Mouse (Mus musculus) limb, embryonic 15.5 days (tissue): Measurements from ENCODE around the gene Pak4. TPM values are rescaled to one million over a fixed set of nuclear protein-coding genes. Genes with fewer than 3 reads are reported as not detected.
"Not testable (repeated sequence)": the region's sequence is repeated elsewhere in the genome, so short reads cannot be mapped to it uniquely, and the experiment has no call there.

Experiments
- ATAC-seq: fragments of 200-750 bp; cut with Nextera tagmentation; 2 replicates; pipeline ENCODE4 v1.8.0; 2017; ENCODE audit warnings: low read depth, moderate TSS enrichment; ENCODE audit not compliant: insufficient number of reproducible peaks, low FRiP score, low TSS enrichment
- H3K27ac ChIP-seq: fragments of 300-500 bp; sonication (generic); 2 replicates; pipeline ENCODE4 v1.5.1; 2015; ENCODE audit warnings: moderate library complexity, mild to moderate bottlenecking, inconsistent platforms
- H3K27me3 ChIP-seq: fragments of 300-500 bp; sonication (generic); 2 replicates; pipeline ENCODE4 v1.6.1; 2015; ENCODE audit warnings: inconsistent platforms
- H3K36me3 ChIP-seq: fragments of 300-500 bp; sonication (generic); 2 replicates; pipeline ENCODE4 v1.6.1; 2015; ENCODE audit warnings: inconsistent platforms
- H3K4me1 ChIP-seq: fragments of 300-500 bp; sonication (generic); 2 replicates; pipeline ENCODE4 v1.6.1; 2015; ENCODE audit warnings: inconsistent platforms
- H3K4me2 ChIP-seq: fragments of 300-500 bp; sonication (generic); 2 replicates; pipeline ENCODE4 v1.6.1; 2015; ENCODE audit warnings: mild to moderate bottlenecking, inconsistent platforms
- H3K4me3 ChIP-seq: fragments of 300-500 bp; sonication (generic); 2 replicates; pipeline ENCODE4 v1.5.1; 2015; ENCODE audit warnings: mild to moderate bottlenecking, inconsistent platforms
- H3K9ac ChIP-seq: fragments of 300-500 bp; sonication (generic); 2 replicates; pipeline ENCODE4 v1.6.1; 2015; ENCODE audit warnings: inconsistent platforms
- H3K9me3 ChIP-seq: fragments of 300-500 bp; sonication (generic); 2 replicates; pipeline ENCODE4 v1.6.1; 2016; ENCODE audit warnings: inconsistent platforms
- WGBS: fragments of 180-500 bp; shearing (Covaris S2); methylation state at CpG from one replicate; pipeline ENCODE4 v1.1.7; 2015; 5-methylcytosine and 5-hydroxymethylcytosine counted together
- polyA plus RNA-seq: library from polyadenylated mRNA; unstranded; fragments of >200 nt; fragmentation: Nextera tagmentation; extraction: Ambion mirVana; gene quantifications from 2 replicates; pipeline ENCODE4 v1.2.1, GENCODE M21; 2015

Gene Pak4
- polyA plus RNA-seq, 1 experiment from 2014 or later: 34.9 TPM

GRCm38 (mm10) chr7:28555939-28556535, 41.9 kb downstream of the Pak4 start:
- no peaks in the 10 kb centered on the region for H3K27me3 ChIP-seq
- peaks cover 24% of the 10 kb centered on the region for H3K4me1 ChIP-seq
- no peak for ATAC-seq
- H3K27ac ChIP-seq: no peak overlapping the region
- H3K4me2 ChIP-seq: no peak overlapping the region
- H3K36me3 ChIP-seq: peaks cover 26% of the 10 kb centered on the region
- H3K9me3 ChIP-seq: no peaks in the 10 kb centered on the region
- no peak overlapping the region for H3K4me3 ChIP-seq
- 15% methylated on average over 5 of the region's 5 CpGs for WGBS
- H3K9ac ChIP-seq: no peak overlapping the region

GRCm38 (mm10) chr7:28553076-28553475, 44.9 kb downstream of the Pak4 start:
- no peak for ATAC-seq
- Histone ChIP-seq H3K4me1 (peaks cover 11% of the 10 kb centered on the region; the same call in 1 of the 2 replicates), H3K4me2 (no peak overlapping the region), H3K27ac (no peak overlapping the region), H3K27me3 (peaks cover 3% of the 10 kb centered on the region), H3K9me3 (no peaks in the 10 kb centered on the region), H3K9ac (no peak overlapping the region), H3K4me3 (no peak overlapping the region), H3K36me3 (no peaks in the 10 kb centered on the region)
- WGBS: 81% methylated on average over 6 of the region's 6 CpGs

- H3K4me1 ChIP-seq: peaks cover 25% of the 10 kb centered on the region
- no peak for ATAC-seq
- no peak overlapping the region for H3K27ac ChIP-seq
- no peak overlapping the region for H3K4me3 ChIP-seq
- H3K4me2 ChIP-seq: no peak overlapping the region
- H3K9me3 ChIP-seq: no peaks in the 10 kb centered on the region
- no peaks in the 10 kb centered on the region for H3K36me3 ChIP-seq
- H3K9ac ChIP-seq: no peak overlapping the region
- H3K27me3 ChIP-seq: peaks cover 46% of the 10 kb centered on the region
- WGBS: 64% methylated on average over 7 of the region's 7 CpGs
Measured at GRCm38 (mm10) chr7:28547628-28548027, 50.4 kb downstream of the Pak4 start.

- Histone ChIP-seq H3K36me3 (no peaks in the 10 kb centered on the region), H3K9ac (no peak within 1 kb of the TSS), H3K4me1 (peaks cover 25% of the 10 kb centered on the region), H3K9me3 (no peaks in the 10 kb centered on the region), H3K27me3 (peaks cover 46% of the 10 kb centered on the region), H3K4me3 (peak within 1 kb of the TSS; percentile 19), H3K27ac (no peak within 1 kb of the TSS), H3K4me2 (peak within 1 kb of the TSS; percentile 36)
- 4% methylated on average over 5 of the region's 5 CpGs for WGBS
- ATAC-seq: no peak
Measured at GRCm38 (mm10) chr7:28547154-28547553, 50.8 kb downstream of the Pak4 start, which contains the start of gene Nccrp1. TSS of gene Nccrp1 (minus strand) at chr7:28547254.

DNA sequence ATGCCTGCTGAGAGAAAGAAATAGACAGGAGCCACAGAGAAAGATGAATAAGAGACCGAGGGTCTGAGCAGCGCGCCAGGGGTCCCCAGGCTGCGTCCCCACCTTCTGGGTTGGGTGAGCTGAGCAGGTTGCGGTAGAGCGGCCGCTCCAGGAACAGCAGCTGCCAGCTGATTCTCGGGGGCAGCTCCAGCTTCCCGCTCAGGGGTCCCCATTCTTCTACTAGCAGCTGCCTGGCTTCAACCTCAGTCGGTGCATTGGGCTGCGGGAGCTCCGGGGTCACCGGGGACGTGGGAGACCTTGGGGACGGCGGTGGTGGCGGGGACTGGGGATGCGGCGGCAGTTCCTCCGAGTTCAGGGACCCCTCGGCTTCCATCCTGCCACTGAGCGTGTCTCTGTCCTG, 51.3 kb downstream of the Pak4 start:
- Histone ChIP-seq H3K4me2 (peak overlapping the region; percentile 36), H3K9ac (no peak overlapping the region), H3K4me1 (peaks cover 25% of the 10 kb centered on the region), H3K27me3 (peaks cover 46% of the 10 kb centered on the region), H3K27ac (no peak overlapping the region), H3K36me3 (no peaks in the 10 kb centered on the region), H3K9me3 (no peaks in the 10 kb centered on the region), H3K4me3 (peak overlapping the region; percentile 19)
- no peak for ATAC-seq
- WGBS: 2% methylated on average over 22 of the region's 22 CpGs

DNA sequence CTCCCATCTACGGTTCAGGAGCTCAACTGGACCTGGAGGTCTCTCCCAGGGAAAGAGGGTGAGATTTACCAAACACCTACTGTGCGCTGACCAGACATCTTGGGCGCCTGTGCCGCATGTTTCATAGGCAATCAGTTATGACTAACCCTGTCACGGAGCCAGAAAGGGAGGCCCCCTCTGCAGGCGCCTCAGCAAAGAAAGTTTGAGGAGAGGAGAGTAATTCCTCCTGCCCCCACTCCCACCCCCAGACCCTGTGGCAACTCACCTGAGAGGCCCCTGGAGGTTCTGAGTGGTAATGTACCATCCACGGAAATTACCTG, 52.1 kb downstream of the Pak4 start:
- Histone ChIP-seq H3K4me2 (no peak overlapping the region), H3K27ac (no peak overlapping the region), H3K4me3 (no peak overlapping the region), H3K27me3 (peaks cover 46% of the 10 kb centered on the region), H3K9me3 (no peaks in the 10 kb centered on the region), H3K36me3 (no peaks in the 10 kb centered on the region), H3K4me1 (peaks cover 25% of the 10 kb centered on the region), H3K9ac (no peak overlapping the region)
- 38% methylated on average over 7 of the region's 7 CpGs for WGBS
- no peak for ATAC-seq

- no peak overlapping the region for H3K4me3 ChIP-seq
- WGBS: 33% methylated on average over 14 of the region's 14 CpGs
- H3K9me3 ChIP-seq: no peaks in the 10 kb centered on the region
- H3K9ac ChIP-seq: no peak overlapping the region
- peaks cover 25% of the 10 kb centered on the region for H3K4me1 ChIP-seq
- no peak for ATAC-seq
- H3K27ac ChIP-seq: no peak overlapping the region
- peaks cover 46% of the 10 kb centered on the region for H3K27me3 ChIP-seq
- no peak overlapping the region for H3K4me2 ChIP-seq
- no peaks in the 10 kb centered on the region for H3K36me3 ChIP-seq
Measured at GRCm38 (mm10) chr7:28545048-28545890, 52.7 kb downstream of the Pak4 start.

DNA sequence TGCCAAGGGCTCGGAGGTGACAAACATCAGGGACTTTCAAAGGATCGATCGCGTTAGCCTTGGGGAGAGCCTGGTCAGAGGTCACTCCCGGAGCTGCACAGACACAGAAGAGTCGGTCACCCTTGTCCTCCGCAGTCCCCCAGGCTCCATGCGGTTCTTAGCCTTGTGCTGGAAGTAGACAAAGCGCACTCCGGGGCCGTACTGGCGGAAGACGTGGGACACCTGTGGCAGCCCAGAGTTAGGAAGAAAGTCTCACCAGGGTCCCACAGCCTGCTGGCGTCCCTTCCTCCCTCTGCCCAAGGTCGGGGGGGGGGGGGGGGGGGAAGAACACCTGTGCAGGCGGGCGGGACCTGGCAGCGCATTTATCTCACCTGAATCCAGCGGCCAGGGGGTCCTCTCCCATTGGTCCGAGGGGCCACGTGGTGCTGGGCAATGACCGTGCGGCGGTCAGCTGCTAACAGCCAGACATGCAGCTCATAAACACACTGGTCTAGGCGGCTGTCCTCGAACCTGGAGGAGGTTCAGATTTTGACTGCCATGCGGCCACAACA, 53.9 kb downstream of the Pak4 start:
- Histone ChIP-seq H3K9me3 (no peaks in the 10 kb centered on the region), H3K4me2 (no peak overlapping the region), H3K36me3 (no peaks in the 10 kb centered on the region), H3K27me3 (peaks cover 46% of the 10 kb centered on the region), H3K4me1 (peaks cover 25% of the 10 kb centered on the region), H3K27ac (no peak overlapping the region), H3K9ac (no peak overlapping the region), H3K4me3 (no peak overlapping the region)
- WGBS: 5% methylated on average over 26 of the region's 27 CpGs
- no peak for ATAC-seq

- Histone ChIP-seq H3K27ac (no peak within 1 kb of the TSS), H3K4me3 (no peak within 1 kb of the TSS), H3K4me2 (no peak within 1 kb of the TSS), H3K4me1 (peaks cover 7% of the 10 kb centered on the region; the same call in 1 of the 2 replicates), H3K9me3 (no peaks in the 10 kb centered on the region), H3K27me3 (peaks cover 18% of the 10 kb centered on the region), H3K9ac (no peak within 1 kb of the TSS), H3K36me3 (no peaks in the 10 kb centered on the region)
- 63% methylated on average over 4 of the region's 4 CpGs for WGBS
- ATAC-seq: no peak
Measured at GRCm38 (mm10) chr7:28540526-28540925, 57.5 kb downstream of the Pak4 start, which contains the start of gene Sycn. TSS of gene Sycn (plus strand) at chr7:28540885.

DNA sequence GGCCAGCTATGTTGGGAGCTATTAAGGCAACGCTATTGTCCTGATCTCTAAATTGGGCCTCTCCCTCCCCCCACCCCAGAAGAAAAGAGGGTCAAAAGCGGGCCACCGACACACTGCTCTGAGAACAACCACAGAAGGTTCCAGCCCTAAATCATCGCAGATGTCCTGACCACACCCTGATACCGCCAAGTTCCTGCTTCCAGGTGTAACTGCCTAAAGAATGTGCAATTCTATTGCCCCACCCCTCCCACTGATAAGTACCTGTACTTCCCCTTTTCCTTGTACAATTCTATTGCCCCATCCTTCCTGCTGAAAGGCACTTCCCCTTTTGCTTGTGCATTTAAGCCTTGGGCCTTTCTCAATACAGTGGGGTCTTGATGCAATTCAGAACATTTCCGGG, 59.1 kb downstream of the Pak4 start:
- not testable (repeated sequence) for H3K27ac ChIP-seq, H3K36me3 ChIP-seq, H3K4me2 ChIP-seq, H3K9ac ChIP-seq, ATAC-seq, H3K27me3 ChIP-seq, H3K4me3 ChIP-seq, H3K9me3 ChIP-seq, H3K4me1 ChIP-seq
- WGBS: 87% methylated on average over 6 of the region's 6 CpGs

GRCm38 (mm10) chr7:28532005-28532404, 66.0 kb downstream of the Pak4 start:
- no peak for ATAC-seq
- Histone ChIP-seq H3K4me1 (peaks cover 7% of the 10 kb centered on the region; the same call in 1 of the 2 replicates), H3K9me3 (no peaks in the 10 kb centered on the region), H3K27me3 (no peaks in the 10 kb centered on the region), H3K4me2 (no peak overlapping the region), H3K9ac (no peak overlapping the region), H3K4me3 (no peak overlapping the region), H3K27ac (no peak overlapping the region), H3K36me3 (no peaks in the 10 kb centered on the region)
- WGBS: 47% methylated on average over 8 of the region's 8 CpGs
